In genomic region chr5:118534407-118534921, GRCm38 (mm10) we compare ENCODE assay signal across 19 mouse cellular contexts. TPM values are rescaled to one million over a fixed set of nuclear protein-coding genes. Genes with fewer than 3 reads are reported as not detected.
A peak's percentile ranks its signal among the peaks of the same experiment; 100 is the strongest.
DNase-seq lines count a peak whose midpoint lies in the region; ATAC-seq lines count a peak whose summit lies in the region.
"Had no signal": no experiment of that assay in that cellular context is flagged by ENCODE, and none has a peak within 500 bp of the region (broad histone marks: within the 10 kb centered on the region; RNA-seq: fewer than 3 reads in every experiment).

No protein-coding gene starts in this region.

- no peaks in the 10 kb centered on the region; the same call in 1 of the 2 replicates for H3K27me3 ChIP-seq in embryonic facial prominence, embryonic 12.5 days
- H3K27me3 ChIP-seq in embryonic facial prominence, embryonic 10.5 days (replicated peaks; ENCODE audit: low read depth, poor library complexity, severe bottlenecking): peaks cover 46% of the 10 kb centered on the region
- H3K27me3 ChIP-seq in lung, embryonic 15.5 days: no peaks in the 10 kb centered on the region
- H3K27me3 ChIP-seq in intestine, embryonic 16.5 days (replicated peaks; ENCODE audit: control insufficient read depth, insufficient read depth, low read length): no peaks in the 10 kb centered on the region
- H3K27me3 ChIP-seq in stomach, embryonic 15.5 days (replicated peaks): no peaks in the 10 kb centered on the region
- H3K27me3 ChIP-seq: Patski had no signal

- no peak for DNase-seq in embryonic facial prominence, embryonic 10.5 days (ENCODE audit: low spot score)
- no peak for DNase-seq in lung, postnatal 4 days
- DNase-seq in adrenal gland, postnatal 25 days: no peak
- DNase-seq in kidney, postnatal 14 days: no peak
- DNase-seq: adrenal gland, adult 8-10 months; cerebellum, postnatal 10 days; forebrain, postnatal 0 days; lung, adult 18-20 months; right cerebral cortex, postnatal 4 days; thymus, postnatal 36 days had no signal

- H3K36me3 ChIP-seq in embryonic facial prominence, embryonic 12.5 days: no peaks in the 10 kb centered on the region
- no peaks in the 10 kb centered on the region for H3K36me3 ChIP-seq in embryonic facial prominence, embryonic 10.5 days (replicated peaks)
- H3K36me3 ChIP-seq in lung, embryonic 15.5 days: no peaks in the 10 kb centered on the region
- H3K36me3 ChIP-seq in intestine, embryonic 16.5 days (ENCODE audit: control insufficient read depth, insufficient read depth, low read length): no peaks in the 10 kb centered on the region
- no peaks in the 10 kb centered on the region for H3K36me3 ChIP-seq in stomach, embryonic 15.5 days
- H3K36me3 ChIP-seq: midbrain, embryonic 10.5 days had no signal

- H3K9me3 ChIP-seq in embryonic facial prominence, embryonic 12.5 days: no peaks in the 10 kb centered on the region
- no peaks in the 10 kb centered on the region for H3K9me3 ChIP-seq in embryonic facial prominence, embryonic 10.5 days
- H3K9me3 ChIP-seq in lung, embryonic 15.5 days: no peaks in the 10 kb centered on the region
- H3K9me3 ChIP-seq in intestine, embryonic 16.5 days (ENCODE audit: control insufficient read depth, low read length): no peaks in the 10 kb centered on the region
- no peaks in the 10 kb centered on the region for H3K9me3 ChIP-seq in stomach, embryonic 15.5 days
- H3K9me3 ChIP-seq: midbrain, embryonic 10.5 days had no signal

- ATAC-seq in embryonic facial prominence, embryonic 12.5 days (ENCODE audit: insufficient number of reproducible peaks, insufficient read depth, low FRiP score, low TSS enrichment): no peak
- peak; percentile 36; the same call in 1 of the 2 replicates for ATAC-seq in lung, embryonic 15.5 days (ENCODE audit: borderline replicate concordance, extremely low read depth, low FRiP score, low TSS enrichment)
- peak; percentile 66 for ATAC-seq in intestine, embryonic 16.5 days
- no peak for ATAC-seq in stomach, embryonic 15.5 days (ENCODE audit: insufficient read depth, low FRiP score, low read depth)
- ATAC-seq: forebrain, postnatal 0 days; Patski had no signal

- no peak overlapping the region for H3K4me3 ChIP-seq in embryonic facial prominence, embryonic 12.5 days
- no peak overlapping the region for H3K4me3 ChIP-seq in embryonic facial prominence, embryonic 10.5 days
- no peak overlapping the region for H3K4me3 ChIP-seq in lung, embryonic 15.5 days
- no peak overlapping the region for H3K4me3 ChIP-seq in intestine, embryonic 16.5 days (ENCODE audit: low read length)
- no peak overlapping the region for H3K4me3 ChIP-seq in stomach, embryonic 15.5 days (replicated peaks)
- H3K4me3 ChIP-seq: erythroblast, embryonic 14.5 days; midbrain, embryonic 10.5 days had no signal

- no peak overlapping the region for H3K9ac ChIP-seq in embryonic facial prominence, embryonic 12.5 days
- no peak overlapping the region for H3K9ac ChIP-seq in lung, embryonic 15.5 days
- H3K9ac ChIP-seq in intestine, embryonic 16.5 days (ENCODE audit: low read depth, low read length): no peak overlapping the region
- H3K9ac ChIP-seq in stomach, embryonic 15.5 days: no peak overlapping the region
- H3K9ac ChIP-seq: forebrain, postnatal 0 days had no signal

- H3K4me1 ChIP-seq in embryonic facial prominence, embryonic 12.5 days: peaks cover 46% of the 10 kb centered on the region
- peaks cover 56% of the 10 kb centered on the region for H3K4me1 ChIP-seq in embryonic facial prominence, embryonic 10.5 days
- H3K4me1 ChIP-seq in lung, embryonic 15.5 days: peaks cover 13% of the 10 kb centered on the region; the same call in 1 of the 2 replicates
- H3K4me1 ChIP-seq in intestine, embryonic 16.5 days (ENCODE audit: control insufficient read depth, insufficient read depth, low read length): peaks cover 14% of the 10 kb centered on the region
- H3K4me1 ChIP-seq in stomach, embryonic 15.5 days: peaks cover 20% of the 10 kb centered on the region

- H3K4me2 ChIP-seq in embryonic facial prominence, embryonic 12.5 days (replicated peaks): no peak overlapping the region
- no peak overlapping the region for H3K4me2 ChIP-seq in lung, embryonic 15.5 days
- no peak overlapping the region for H3K4me2 ChIP-seq in intestine, embryonic 16.5 days (ENCODE audit: low read depth, low read length)
- H3K4me2 ChIP-seq in stomach, embryonic 15.5 days: no peak overlapping the region
- H3K4me2 ChIP-seq: heart, embryonic 11.5 days; liver, embryonic 11.5 days had no signal

- H3K27ac ChIP-seq in embryonic facial prominence, embryonic 12.5 days: peak overlapping the region; percentile 66; the same call in 1 of the 2 replicates
- no peak overlapping the region for H3K27ac ChIP-seq in embryonic facial prominence, embryonic 10.5 days (replicated peaks)
- peak overlapping the region; percentile 78 for H3K27ac ChIP-seq in lung, embryonic 15.5 days
- peak overlapping the region; percentile 21; the same call in 1 of the 2 replicates for H3K27ac ChIP-seq in intestine, embryonic 16.5 days (ENCODE audit: low read length)
- H3K27ac ChIP-seq in stomach, embryonic 15.5 days: peak overlapping the region; percentile 82
- H3K27ac ChIP-seq: midbrain, embryonic 10.5 days had no signal

- WGBS in embryonic facial prominence, embryonic 12.5 days: 57% methylated on average over 9 of the region's 9 CpGs
- 78% methylated on average over 9 of the region's 9 CpGs for WGBS in embryonic facial prominence, embryonic 10.5 days
- WGBS in lung, embryonic 15.5 days: 47% methylated on average over 9 of the region's 9 CpGs
- 46% methylated on average over 9 of the region's 9 CpGs for WGBS in intestine, embryonic 16.5 days
- 39% methylated on average over 9 of the region's 9 CpGs for WGBS in stomach, embryonic 15.5 days

RNA-seq across cellular contexts. Expression of gene Med13l, which starts 26.0 kb away (rescaled TPM):
- polyA plus RNA-seq in embryonic facial prominence, embryonic 12.5 days (2016; fragmentation: Nextera tagmentation; extraction: Ambion mirVana): 17.7 and 18.2 TPM in 2 replicates
- polyA plus RNA-seq in embryonic facial prominence, embryonic 10.5 days (2016; fragmentation: Nextera tagmentation; extraction: Ambion mirVana): 11.5 and 11.6 TPM in 2 replicates
- polyA plus RNA-seq in lung, embryonic 15.5 days (2015; fragmentation: Nextera tagmentation; extraction: Ambion mirVana): 9.1 and 9.3 TPM in 2 replicates
- polyA plus RNA-seq in intestine, embryonic 16.5 days (2015; fragmentation: Nextera tagmentation; extraction: Ambion mirVana): 6.4 and 6.6 TPM in 2 replicates
- 10.7 and 11.5 TPM in 2 replicates for polyA plus RNA-seq in stomach, embryonic 15.5 days (2015; fragmentation: Nextera tagmentation; extraction: Ambion mirVana)
- total RNA-seq in adrenal gland, postnatal 25 days (2021): 33.9 and 40.3 TPM in 2 replicates

Comparison
In these comparisons a context has a peak if more than half of its experiments do, and no peak if none do; other contexts are left out.
1. ATAC-seq: peak in lung, embryonic 15.5 days (single experiment) and intestine, embryonic 16.5 days (single experiment); none in embryonic facial prominence, embryonic 12.5 days (single experiment) and stomach, embryonic 15.5 days (single experiment).